Mouse (Mus musculus): Measurements from ENCODE around the gene Egflam.

GRCm38 (mm10) chr15:7173346-7173745 lies 224.8 kb downstream of the Egflam start:
- TF ChIP-seq CTCF (IDR thresholded peaks at IDR 0.05; ENCODE audit: extremely low read depth, insufficient read depth, low read length), result no peak
- TF ChIP-seq POLR2A (IDR thresholded peaks at IDR 0.05; ENCODE audit: extremely low read depth, insufficient read depth, low read length), result no peak

Measured in cortical plate, adult 2 months (tissue).